Mouse (Mus musculus) E14TG2a.4 (cell line): ENCODE data around the gene Mroh2a.

Experiments used
- H3K27me3 ChIP-seq: 2 replicates; pipeline ENCODE4 v1.6.1; 2014; ENCODE audit warnings: low read length, control low read depth; ENCODE audit not compliant: insufficient read depth
- H3K36me3 ChIP-seq: 2 replicates; pipeline ENCODE4 v1.6.1; 2014; ENCODE audit warnings: low read length, control low read depth; ENCODE audit not compliant: insufficient read depth
- H3K4me1 ChIP-seq: replicated peaks from 2 replicates; pipeline ENCODE4 v1.6.1; 2014; ENCODE audit warnings: low read depth, low read length, control low read depth
- H3K4me3 ChIP-seq: replicated peaks from 2 replicates; pipeline ENCODE4 v1.5.1; 2014; ENCODE audit warnings: mild to moderate bottlenecking, low read length
- H3K9me3 ChIP-seq: 2 replicates; pipeline ENCODE4 v1.6.1; 2014; ENCODE audit warnings: low read length, control low read depth
- CTCF ChIP-seq: conservative IDR thresholded peaks from 2 replicates; pipeline ENCODE4 v1.5.1; 2014; ENCODE audit warnings: low read length
- NANOG ChIP-seq: IDR thresholded peaks from 2 replicates; pipeline ENCODE4 v1.6.1; 2014; ENCODE audit warnings: borderline replicate concordance, low read length, mixed read lengths
- POU5F1 ChIP-seq: IDR thresholded peaks from 2 replicates; pipeline ENCODE4 v1.6.1; 2014; ENCODE audit warnings: low read length, borderline replicate concordance

Gene Mroh2a

DNA sequence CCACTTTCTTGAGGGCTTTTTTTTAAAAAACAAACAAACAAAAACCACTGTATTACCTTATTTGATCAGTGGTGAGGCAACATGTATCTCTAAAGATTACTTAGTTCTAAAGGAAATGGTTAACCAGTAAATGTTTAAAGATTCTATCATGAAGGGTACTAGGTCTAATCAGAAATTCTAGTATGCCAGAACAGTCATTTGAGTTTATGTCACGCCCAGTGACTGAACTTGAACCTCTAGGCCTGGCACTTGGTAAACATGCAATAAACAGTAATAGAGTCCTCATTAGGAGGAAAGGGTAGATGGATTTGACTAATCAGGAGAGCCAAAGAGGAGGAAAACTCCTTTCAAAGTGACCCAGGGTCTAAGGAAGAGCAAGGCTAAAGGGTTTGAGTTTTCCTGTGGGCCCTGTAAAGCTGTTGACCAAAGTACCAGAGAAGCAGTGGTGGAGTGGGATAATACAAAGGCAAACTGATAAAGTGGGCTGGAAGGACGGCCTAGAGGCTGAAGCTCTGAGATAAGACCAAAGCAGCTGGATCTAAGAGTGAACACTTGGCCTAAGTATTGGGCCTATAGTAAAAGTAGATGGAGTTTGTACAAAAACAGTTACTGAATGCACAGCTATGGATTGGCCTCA is 19.8 kb upstream of the Mroh2a start:
- Histone ChIP-seq H3K27me3 (peaks cover 50% of the 10 kb centered on the region), H3K36me3 (no peaks in the 10 kb centered on the region), H3K4me1 (peaks cover 4% of the 10 kb centered on the region), H3K4me3 (no peak overlapping the region), H3K9me3 (peaks cover 26% of the 10 kb centered on the region)
- TF ChIP-seq CTCF = no peak
- no peak for TF ChIP-seq NANOG
- TF ChIP-seq POU5F1 = no peak

DNA sequence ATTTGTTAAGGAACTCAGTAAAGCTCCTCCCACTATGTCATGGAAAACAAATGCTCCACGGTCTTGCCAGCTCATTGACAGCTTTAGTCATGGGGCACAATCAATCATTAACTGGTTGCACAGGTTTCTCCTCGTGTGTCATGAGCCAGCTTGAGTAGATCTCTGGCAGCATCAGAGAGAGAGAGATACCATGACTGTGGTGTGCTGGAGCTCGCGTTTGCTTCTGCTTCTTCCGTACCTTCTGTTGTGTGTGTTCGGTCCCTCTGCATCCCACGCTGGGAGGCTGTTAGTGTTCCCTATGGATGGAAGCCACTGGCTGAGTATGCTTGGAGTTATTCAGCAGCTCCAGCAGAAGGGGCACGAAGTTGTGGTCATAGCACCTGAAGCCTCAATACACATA is 15.0 kb upstream of the Mroh2a start, which contains the start of gene Ugt1a1:
Gene Ugt1a1 (plus strand): TSS at position 148 of the 400 bp plus-strand sequence.
- Histone ChIP-seq H3K4me1 (no peaks in the 10 kb centered on the region), H3K9me3 (peaks cover 10% of the 10 kb centered on the region), H3K4me3 (no peak within 1 kb of the TSS), H3K36me3 (no peaks in the 10 kb centered on the region), H3K27me3 (peaks cover 15% of the 10 kb centered on the region)
- TF ChIP-seq CTCF = no peak
- TF ChIP-seq NANOG = 0 out of 2 replicates have a peak, but pooled peaks have one; percentile 3

DNA sequence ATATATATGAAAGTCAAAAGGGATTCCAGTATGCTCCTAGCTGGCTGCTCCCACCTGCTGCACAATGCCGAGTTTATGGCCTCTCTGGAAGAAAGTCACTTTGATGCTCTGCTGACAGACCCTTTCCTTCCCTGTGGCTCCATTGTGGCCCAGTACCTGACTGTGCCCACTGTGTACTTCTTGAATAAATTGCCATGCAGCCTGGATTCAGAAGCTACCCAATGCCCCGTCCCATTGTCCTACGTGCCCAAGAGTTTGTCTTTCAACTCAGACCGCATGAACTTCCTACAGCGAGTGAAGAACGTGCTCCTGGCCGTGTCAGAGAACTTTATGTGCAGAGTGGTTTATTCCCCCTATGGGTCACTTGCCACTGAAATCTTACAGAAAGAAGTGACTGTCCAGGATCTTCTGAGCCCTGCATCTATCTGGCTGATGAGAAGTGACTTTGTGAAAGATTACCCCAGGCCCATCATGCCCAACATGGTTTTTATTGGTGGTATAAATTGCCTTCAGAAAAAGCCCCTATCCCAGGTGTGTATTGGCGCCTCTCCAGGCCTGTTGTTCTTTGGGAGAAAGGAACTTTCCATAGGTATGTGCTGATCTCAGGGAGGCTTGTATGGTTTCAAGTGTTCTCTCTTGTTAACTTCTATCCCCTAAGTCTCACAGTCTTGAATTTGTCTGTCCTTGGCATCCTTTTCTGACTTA is 14.3 kb upstream of the Mroh2a start:
- Histone ChIP-seq H3K27me3 (peaks cover 11% of the 10 kb centered on the region), H3K4me3 (no peak overlapping the region), H3K36me3 (no peaks in the 10 kb centered on the region), H3K4me1 (no peaks in the 10 kb centered on the region), H3K9me3 (peaks cover 10% of the 10 kb centered on the region)
- 0 out of 2 replicates have a peak, but pooled peaks have one; percentile 4 for TF ChIP-seq NANOG
- no peak for TF ChIP-seq CTCF
- no peak for TF ChIP-seq POU5F1

DNA sequence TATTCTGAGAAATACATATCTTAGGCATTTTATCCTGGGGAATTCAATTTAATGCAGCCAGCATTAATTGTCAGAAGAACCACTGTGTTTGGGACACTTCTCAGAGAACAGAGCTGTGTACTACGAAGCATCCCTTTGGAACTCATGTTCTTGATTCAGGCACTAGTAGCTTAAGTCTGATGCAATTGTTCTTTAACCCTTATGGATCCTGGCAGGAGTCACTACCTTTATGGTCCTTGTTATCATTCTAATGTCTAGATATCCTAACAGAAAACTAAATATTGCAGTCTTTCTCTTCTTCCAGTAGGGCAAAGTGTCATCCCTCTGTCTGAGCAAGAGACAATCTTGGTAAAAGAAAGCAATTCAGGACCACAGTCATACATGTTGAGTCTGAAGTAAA is 13.7 kb upstream of the Mroh2a start:
- no peak overlapping the region for H3K4me3 ChIP-seq
- no peaks in the 10 kb centered on the region for H3K36me3 ChIP-seq
- H3K9me3 ChIP-seq = peaks cover 8% of the 10 kb centered on the region
- TF ChIP-seq NANOG (no peak), POU5F1 (no peak), CTCF (no peak)
- H3K4me1 ChIP-seq = no peaks in the 10 kb centered on the region
- peaks cover 7% of the 10 kb centered on the region for H3K27me3 ChIP-seq

DNA sequence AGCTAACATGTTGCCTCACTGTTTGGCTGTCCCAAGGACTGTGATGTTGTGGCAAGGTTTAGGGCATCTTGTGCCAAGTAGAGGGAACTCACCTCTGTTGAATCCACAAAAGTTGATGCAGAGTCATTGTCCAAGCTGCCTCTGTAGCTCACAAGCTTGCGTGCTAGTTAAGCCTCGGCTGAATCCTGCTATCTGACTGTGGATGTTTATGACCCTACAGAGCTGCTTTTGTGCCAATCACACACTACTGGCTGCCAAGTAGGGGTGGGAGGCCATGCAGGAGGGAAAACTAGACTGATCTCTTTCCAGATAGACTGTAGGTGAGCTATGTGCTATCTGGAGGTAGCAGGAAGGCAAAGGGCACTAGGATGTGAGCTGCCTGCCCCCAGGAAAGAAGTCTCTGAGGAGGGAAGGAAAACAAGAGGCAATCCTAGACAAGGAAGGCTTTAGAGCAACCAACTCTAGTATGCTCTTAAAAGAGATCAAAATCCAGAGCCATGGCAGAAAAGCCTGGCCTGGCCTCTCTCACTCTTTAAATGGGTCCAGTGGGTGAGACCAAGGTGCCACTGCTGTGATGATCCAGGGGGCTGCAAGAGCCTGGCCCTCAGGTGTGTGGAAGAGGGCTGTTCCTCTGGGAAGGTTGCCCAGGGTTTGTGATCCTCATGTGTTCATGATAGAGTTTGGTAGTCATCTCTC is 12.9 kb upstream of the Mroh2a start:
- no peak overlapping the region for H3K4me3 ChIP-seq
- TF ChIP-seq NANOG = no peak
- no peak for TF ChIP-seq CTCF
- no peak for TF ChIP-seq POU5F1
- H3K27me3 ChIP-seq = peaks cover 7% of the 10 kb centered on the region
- no peaks in the 10 kb centered on the region for H3K4me1 ChIP-seq
- peaks cover 8% of the 10 kb centered on the region for H3K9me3 ChIP-seq
- H3K36me3 ChIP-seq = no peaks in the 10 kb centered on the region

DNA sequence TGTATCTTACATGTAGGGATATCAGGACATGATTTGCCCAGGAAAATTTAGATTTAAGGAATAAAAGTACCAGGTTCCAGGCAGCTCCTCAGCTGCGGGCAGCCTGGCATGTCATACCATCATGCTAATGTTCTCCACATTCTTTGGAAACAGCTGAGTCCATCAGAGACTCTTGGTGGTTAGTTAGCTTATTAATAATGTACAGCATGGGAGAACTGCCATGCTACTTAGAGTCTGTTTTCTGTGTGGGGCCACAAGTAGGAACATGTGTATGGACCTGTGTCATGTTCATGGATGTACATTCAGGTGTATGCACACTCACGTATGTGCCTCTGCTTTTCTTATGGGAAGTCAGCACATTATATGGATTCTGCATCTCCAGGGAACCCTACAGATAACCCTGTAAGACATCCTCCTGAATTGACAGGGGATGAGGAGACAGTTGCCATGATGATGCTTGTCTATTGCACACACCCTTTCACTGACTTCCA is 12.3 kb upstream of the Mroh2a start:
- H3K27me3 ChIP-seq = peaks cover 7% of the 10 kb centered on the region; the same call in 1 of the 2 replicates
- no peak for TF ChIP-seq CTCF
- no peak for TF ChIP-seq NANOG
- TF ChIP-seq POU5F1 = no peak
- no peaks in the 10 kb centered on the region for H3K36me3 ChIP-seq
- H3K9me3 ChIP-seq = peaks cover 8% of the 10 kb centered on the region
- H3K4me1 ChIP-seq = no peaks in the 10 kb centered on the region
- H3K4me3 ChIP-seq = no peak overlapping the region

DNA sequence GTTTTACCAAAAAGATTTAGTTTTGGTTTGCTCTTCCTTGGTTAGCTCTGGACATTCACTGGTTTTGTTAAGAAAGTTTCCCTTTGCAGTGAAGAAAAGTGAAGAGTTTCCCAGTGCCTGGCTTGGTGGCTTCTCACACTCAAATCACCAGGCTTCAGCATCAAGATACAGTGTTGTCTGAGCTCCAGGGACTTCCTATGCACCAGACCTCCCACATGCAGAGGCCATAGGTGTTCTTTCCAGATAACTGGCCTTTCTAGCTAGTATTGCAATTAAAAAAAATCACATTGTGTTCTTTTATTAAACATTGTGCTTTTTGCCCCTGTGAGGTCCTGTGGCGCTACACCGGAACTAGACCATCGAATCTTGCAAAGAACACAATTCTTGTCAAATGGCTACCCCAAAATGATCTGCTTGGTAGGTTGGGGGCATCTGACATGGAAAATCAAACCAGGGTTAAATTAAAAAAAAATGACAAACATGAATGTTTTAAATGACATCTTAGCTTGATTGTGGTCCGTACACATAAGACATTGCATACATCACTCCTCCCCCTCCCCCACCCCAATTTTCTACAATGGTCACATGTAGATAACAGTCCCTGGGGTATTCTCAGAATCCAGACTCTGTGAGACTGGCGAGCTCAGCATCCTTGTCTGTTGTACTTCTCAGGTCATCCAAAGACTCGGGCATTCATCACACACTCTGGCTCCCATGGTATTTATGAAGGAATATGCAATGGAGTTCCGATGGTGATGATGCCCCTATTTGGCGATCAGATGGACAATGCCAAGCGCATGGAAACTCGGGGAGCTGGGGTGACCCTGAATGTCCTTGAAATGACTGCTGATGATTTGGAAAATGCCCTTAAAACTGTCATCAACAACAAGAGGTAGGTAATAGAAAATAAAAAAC is 11.1 kb upstream of the Mroh2a start:
- H3K4me1 ChIP-seq = no peaks in the 10 kb centered on the region
- TF ChIP-seq CTCF = no peak
- peaks cover 2% of the 10 kb centered on the region; the same call in 1 of the 2 replicates for H3K27me3 ChIP-seq
- H3K36me3 ChIP-seq = no peaks in the 10 kb centered on the region
- peaks cover 8% of the 10 kb centered on the region for H3K9me3 ChIP-seq
- H3K4me3 ChIP-seq = no peak overlapping the region
